Mouse (Mus musculus) mesoderm, embryonic 11.5 days (tissue): ENCODE measurements at regions not wholly inside any gene's neighbourhood (a gene's known extent, or its start where the extent isn't known, plus 50 kb on each side); places are given as distances from the start of the nearest gene placed in this dataset.

ENCODE experiments used
- DNase-seq: peaks from one replicate; pipeline ENCODE4 v3.0.0-alpha.2; 2012; ENCODE audit warnings: low read depth, low spot score

DNA sequence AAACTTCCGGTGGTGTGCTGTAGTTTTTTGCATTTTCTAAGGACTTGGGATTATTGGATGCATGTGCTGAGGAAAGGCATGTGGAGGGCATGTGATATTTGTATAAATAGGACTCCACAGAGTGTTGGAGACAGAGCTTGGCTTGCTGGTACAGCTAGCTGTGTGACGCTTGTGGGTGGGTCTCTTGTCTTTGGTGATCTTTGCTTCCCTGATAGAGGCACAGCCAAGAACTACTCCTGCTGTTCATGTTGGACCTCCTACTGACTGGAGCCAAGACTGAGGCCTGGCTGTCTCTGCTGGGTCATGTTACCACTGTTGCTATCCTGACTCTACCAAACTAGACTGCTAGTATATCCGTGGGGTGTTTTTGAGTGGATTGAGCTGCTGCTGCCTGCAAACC is 103.1 kb upstream of the Syndig1 start:
- no peak for DNase-seq

DNA sequence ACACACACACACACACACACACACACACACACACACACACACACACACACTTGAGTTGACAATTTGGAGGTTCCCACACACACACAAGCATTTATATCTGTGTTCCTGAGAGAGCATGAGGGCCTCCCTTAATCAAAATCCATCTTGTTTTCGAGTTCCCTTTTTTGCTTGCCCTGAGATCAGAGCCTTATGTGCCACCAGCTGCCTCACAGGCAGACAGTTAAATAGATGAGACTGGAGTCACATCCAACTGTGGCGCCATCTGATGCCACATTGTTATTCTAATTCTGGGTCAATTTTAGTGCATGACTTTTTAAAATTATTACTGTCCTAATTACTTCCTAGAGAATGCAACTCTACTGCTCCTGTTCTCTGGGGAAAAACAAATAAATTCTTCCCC is 91.2 kb upstream of the Syndig1 start:
- DNase-seq: peak; percentile 2

DNA sequence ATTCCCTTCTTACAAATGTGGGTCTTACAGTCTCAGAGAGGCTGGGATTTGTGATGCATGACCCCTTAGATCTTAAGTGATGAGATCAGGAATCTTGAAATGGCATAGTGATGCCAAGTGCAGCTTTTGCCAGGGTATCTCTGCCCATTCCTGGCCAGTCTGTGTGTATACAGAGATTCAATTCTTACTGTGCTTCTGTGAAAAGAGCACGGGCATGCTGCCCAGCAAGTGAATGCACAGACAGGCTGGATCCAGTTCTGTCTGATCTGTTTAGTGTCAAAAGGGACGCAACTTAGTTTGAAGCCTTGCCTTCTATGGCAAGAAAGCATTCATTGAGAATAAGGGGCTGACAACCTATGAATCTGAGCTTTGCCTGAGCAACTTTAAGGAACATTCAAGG is 89.1 kb upstream of the Syndig1 start:
- no peak for DNase-seq

DNA sequence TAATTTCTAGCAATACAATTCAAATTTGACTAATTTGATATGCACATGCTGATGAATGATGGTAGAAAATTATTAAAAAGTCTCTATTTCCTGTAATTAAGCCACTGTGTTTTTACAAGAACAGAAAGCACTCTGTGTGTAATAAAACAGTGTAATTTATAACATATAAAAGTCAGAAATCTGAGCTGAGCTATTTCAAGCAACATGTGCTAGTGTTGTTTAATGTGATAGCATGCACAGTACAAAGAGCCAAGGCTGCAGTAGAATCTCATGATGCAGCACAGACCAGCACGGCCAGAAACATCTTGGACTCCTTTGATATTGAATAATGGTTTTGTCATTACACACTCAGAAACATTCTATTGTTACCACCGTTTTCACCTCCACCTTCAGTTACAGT is 86.3 kb upstream of the Syndig1 start:
- DNase-seq: no peak

DNA sequence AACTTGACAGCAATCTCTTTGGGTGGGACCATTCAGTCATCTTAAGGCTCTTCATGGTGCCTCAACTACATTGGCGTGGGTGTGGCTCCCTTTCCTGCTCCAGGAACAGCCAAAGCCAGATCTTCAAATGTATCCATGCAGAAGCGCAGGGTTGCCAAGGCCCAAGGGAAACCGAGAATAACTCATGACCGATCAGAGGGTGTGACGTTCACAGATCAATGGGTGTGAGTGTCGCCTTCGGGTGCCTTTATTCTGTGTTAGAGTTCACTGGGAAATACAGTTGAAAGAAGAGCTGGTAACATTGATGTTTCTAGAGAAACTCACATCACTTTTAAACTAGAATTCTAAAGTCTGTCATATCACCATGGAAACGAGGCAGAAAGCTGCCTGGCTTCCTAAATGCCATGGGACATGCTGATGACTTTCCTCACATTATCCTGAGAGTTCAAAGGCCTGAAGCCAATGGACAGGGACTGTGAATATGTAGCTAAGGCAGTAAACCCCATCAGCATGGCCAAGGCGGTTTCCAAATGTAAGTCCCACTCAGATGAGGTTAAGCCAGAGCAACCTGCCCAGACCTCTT is 80.7 kb upstream of the Syndig1 start:
- no peak for DNase-seq

DNA sequence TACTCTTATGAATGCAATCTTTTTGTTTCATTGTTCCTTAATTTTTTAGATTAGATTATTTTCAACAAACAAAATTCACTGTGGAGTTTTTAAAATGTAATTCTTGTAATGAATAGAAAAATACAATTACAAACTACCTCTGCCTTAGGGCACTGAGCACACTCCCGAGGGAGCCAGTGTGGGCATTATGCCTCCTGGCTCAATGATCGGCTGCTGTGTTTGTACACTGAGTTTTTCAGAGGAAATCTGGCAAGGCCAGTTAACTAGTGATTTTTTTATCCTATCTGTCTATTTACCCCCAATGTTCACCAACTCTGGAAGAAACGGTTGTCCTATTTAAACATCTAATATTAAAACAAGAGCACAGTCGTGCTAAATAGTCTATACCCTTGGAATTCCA is 69.9 kb upstream of the Syndig1 start:
- DNase-seq: no peak

DNA sequence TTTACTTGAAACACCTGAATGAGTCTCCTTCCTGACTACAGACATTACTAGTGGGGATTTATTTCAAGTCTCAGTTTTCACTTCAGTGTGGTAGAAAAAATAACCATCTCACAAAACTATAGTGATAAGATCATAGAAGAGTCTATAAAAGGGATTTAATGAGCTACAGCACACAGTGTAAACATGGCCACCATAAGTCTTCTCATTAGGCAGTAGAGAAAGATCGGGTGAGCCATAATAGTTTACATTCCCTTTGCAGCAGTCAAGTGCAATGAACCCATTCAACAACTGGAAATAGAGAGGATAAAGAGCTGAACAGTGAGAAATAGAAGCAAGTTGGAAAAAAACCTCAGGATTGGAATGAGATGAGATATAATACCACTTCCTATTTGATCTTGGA is 65.1 kb upstream of the Syndig1 start:
- DNase-seq: no peak

DNA sequence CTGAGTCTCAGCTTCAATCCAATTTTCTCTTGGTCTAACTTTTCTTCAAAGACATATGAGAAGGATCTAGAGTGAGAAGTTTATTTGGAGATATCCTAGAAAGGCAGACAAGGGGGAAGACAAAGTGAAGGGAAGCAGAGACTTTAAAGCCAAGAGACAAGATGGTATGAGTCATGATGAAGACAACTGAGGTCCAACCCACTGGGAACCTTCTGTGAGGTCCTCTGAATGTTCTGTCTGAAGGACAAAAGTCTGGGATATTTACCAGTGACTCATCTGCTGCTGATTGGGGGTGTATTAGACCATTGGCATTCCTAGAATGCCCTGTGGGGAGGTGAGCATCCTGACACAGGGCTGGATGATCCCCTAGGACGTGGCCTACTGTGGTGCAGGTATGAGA is 61.0 kb upstream of the Syndig1 start:
- no peak for DNase-seq

DNA sequence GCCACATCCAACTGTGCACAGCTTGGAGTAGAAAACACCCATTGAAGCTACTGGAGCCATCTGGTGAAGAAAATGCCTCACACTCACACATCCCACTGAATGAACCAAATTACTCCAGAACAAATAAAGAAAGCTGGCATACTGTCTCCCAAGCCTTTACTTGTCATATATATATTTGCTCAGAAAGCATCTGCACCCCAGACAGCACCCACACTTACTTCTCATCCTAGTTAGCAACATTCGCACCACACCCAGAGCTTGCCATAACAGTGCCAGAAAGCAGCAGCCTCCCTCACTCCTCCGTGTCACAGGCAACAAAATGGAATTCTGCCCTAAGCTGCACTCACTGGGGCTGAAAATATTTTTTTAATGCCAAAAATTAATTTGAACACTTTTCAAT is 60.5 kb upstream of the Syndig1 start:
- no peak for DNase-seq

DNA sequence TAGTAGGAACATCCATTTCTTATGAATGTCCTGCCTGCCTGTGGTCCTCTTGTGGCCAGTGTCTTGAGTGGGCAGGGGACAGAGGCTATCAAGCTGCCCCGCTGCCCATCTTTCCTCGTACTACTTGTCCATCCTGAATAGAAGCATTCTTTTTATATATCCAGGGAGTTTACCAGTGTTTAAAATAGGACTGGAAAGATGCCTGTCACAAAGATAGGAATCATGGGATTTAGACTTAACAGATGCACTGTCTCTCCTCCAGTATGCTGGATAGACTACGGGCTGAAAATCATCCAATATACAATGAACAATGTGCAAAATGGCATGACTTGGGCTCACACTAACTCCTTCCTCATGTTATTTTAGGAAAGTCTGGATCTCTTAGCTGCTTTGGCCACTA is 51.7 kb upstream of the Syndig1 start:
- DNase-seq: no peak
